Mouse (Mus musculus) ovary, postnatal 14 days (tissue): Measurements from ENCODE around the gene Eva1c.
A peak's percentile ranks its signal among the peaks of the same experiment; 100 is the strongest.
"Not testable (repeated sequence)": the region's sequence is repeated elsewhere in the genome, so short reads cannot be mapped to it uniquely, and the experiment has no call there.

ENCODE experiments used
- DNase-seq: peaks from one replicate; pipeline ENCODE4 v3.0.0; 2022; ENCODE audit warnings: low spot score

The Eva1c gene

DNA sequence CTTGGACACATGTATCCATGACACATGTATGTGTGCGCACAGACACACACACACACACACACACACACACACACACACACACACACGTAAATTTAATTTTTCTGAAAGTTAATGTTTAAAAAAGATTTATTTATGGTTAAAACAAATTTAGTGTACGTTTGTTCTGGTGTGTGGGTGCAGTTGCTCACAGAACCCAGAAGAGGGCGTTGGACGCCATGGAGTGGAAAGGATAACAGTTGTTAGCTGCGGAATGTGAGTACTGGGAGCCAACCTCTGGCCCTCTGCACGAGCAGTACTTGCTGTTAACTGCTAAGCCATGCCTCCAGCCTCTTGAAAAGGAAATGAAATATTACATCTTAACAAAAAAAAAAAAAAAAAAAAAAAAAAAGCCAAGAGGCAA lies at the start of gene Eva1c:
Eva1c (plus strand) TSS at position 263 of the 400 bp plus-strand sequence.
- no peak for DNase-seq

DNA sequence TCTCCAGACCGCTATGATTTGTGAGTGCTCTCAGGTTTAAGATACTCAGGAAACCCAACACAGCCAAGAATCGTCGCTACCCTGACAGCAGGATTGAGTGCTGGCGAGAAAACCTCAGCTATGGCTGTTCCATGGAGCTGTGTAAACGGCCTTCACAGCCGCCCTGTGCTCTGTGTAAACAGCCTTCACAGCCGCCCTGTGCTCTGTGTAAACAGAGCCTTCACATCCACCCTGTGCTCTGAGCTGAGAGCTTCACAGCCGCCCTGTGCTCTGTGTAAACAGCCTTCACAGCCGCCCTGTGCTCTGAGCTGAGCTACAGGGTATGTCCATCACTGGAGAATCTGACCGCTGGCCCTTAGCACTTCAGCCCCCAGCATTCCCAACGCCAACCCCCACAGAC lies 46.7 kb upstream of the Eva1c start:
- no peak for DNase-seq

- DNase-seq: no peak
Observed at GRCm38 (mm10) chr16:90783302-90783701, 43.2 kb upstream of the Eva1c start.

GRCm38 (mm10) chr16:90785257-90785656 lies 41.3 kb upstream of the Eva1c start:
- no peak for DNase-seq

- DNase-seq: no peak
Observed at GRCm38 (mm10) chr16:90788580-90788979, 37.9 kb upstream of the Eva1c start.

DNA sequence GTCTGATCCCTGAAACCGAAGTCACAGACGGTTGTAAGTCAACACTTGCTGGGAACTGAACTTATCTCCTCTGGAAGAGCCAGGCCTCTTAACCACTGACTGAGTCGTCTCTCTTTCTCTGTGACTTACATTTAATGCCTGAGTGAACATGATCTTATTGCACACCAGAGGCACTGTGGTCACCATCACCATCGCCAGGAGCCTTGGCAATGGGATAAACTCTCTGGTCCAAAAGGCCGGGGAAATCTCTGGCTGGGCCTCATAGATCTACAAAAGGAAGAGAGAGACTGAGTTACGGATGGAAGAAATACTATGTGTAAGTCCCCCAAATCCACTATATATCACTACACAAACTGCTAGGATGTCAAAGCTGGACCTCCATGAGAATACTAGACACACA lies 35.6 kb upstream of the Eva1c start:
- DNase-seq: no peak

GRCm38 (mm10) chr16:90792066-90792465 lies 34.5 kb upstream of the Eva1c start:
- DNase-seq: no peak

DNA sequence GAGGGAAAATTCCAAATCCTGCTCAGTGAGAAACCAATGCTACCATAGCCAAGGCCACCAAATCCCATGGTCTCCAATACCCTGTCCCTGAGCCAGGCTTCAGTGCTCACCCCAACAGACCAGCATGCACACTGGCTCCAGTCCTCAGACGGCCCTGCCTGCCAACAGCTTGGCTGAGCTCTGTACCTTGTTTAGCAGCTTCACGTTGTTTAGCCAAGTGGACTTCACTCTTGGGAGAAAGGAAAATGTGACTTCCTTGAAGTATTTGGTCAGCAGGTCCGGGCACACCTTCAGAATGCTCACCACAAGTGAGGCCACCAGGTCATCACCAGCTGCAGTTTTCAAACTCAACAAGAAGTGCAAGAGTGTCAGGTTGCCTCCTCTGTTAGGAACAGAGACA lies 34.0 kb upstream of the Eva1c start:
- DNase-seq: no peak

DNA sequence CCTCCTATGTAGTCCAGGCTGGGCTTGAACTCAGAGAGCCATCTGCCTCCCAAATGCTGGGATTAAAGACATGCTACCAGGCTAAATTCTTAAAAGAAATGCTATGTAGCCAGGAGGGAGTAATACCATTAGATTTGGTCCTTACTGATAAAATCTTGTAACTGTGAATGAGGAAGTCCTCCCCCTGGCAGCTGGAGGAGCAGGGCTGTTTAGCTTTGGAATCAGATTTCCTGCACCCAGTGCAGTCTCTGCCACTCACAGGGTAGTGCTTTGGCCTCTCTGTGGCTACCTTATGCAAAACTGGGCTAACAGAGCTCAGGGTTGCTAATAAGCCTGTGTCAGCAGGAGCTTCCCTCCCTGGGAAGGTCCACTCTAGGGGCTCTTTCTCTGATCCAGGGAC lies 31.8 kb upstream of the Eva1c start:
- no peak for DNase-seq

- no peak for DNase-seq
Observed at GRCm38 (mm10) chr16:90798446-90798845, 28.1 kb upstream of the Eva1c start.

- DNase-seq: no peak
Observed at GRCm38 (mm10) chr16:90798848-90799247, 27.7 kb upstream of the Eva1c start.

DNA sequence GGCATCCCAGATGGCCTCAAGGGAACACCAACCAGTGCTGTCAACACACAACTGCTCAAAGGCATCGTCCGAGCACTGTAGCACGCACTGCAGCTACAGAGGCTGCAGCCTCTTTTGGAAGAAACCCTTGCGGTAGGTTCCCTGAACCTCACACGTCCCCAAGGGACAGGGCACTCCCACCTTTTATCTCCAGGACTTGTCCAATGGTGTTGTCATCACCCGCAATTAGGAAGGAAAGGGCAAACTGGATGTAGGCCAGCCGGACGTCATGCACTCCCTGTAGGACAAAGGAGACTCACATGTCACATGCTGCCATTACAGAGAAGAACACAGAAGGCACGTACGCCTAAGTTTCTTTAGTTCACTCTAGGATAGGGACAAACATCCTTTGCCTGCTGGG lies 26.7 kb upstream of the Eva1c start:
- no peak for DNase-seq

DNA sequence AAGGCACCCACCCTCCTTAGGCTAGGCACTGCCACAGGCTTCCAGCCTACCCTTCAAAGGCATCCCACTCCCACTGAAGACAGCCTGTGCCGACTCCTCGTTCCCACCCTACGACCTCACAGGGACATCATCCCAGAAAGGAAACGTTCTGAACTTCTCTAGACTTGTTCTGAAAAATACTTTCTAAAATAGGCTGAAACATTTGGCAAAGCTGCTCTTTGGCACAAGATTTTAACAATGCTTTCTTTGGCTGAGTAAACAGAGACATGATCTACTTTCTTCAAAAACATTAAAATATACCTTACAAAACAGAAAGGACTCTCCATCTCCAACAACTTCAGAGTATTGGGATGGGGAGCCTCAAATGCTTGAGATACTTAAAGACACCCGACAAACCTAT lies 25.3 kb upstream of the Eva1c start:
- DNase-seq: no peak

DNA sequence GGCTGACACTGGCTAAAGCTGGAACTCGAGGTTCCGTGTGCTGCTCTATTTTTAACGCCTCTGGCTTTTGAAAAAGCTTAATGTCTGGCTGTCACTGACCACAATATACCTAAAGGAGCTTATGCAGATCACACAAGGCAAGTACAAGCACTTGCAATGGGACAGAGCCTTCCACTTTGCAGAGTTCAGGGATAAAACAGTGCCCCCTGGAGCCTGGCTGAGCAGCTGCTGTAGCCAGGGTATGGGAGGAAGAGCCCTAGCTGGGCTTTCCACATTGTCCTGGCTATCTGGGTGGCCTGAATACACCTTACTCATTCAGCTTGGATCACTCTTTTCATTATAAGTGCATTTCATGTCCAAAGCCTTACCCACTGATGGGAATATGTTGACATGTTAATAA lies 24.6 kb upstream of the Eva1c start:
- no peak for DNase-seq

- no peak for DNase-seq
Observed at GRCm38 (mm10) chr16:90804466-90804865, 22.1 kb upstream of the Eva1c start.

DNA sequence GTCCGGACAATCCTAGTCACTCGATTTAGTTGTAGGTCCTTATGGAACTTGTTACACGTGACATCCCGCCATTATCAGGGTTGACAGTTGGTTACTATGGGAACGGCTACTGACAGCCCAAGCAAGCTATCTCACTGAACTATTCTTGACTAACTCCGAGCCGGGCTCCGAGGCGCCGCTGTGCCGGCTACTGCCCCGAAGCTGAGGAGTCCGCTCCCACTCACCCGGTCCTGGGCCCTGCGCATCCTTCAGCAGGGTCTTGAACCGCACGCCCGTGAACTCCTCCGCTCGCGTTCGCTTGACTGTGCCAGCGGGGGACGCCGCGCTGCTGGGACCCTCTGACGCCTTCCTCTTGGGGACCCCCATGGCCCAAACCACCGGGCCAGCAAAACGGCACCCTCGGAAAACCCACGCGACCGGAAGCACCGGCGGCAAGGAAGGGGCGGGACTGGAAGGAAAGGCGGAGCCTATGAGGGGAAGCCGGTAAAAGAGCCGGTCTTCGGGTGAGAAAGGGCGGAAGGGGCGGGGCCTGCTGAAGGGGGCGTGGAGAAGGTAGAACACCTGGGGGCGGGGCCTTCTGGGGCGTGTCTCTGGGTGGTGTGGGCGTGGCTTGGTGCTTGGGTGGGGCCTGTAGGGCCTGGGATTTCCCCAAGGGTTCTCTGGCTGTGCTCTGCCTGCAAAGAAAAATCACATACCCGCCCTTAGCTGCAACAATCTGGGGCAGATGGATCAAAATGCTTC lies 16.4 kb upstream of the Eva1c start, which contains the start of gene Urb1:
Urb1 (minus strand) TSS at position 439 of the 741 bp plus-strand sequence.
- peak; percentile 100 for DNase-seq

DNA sequence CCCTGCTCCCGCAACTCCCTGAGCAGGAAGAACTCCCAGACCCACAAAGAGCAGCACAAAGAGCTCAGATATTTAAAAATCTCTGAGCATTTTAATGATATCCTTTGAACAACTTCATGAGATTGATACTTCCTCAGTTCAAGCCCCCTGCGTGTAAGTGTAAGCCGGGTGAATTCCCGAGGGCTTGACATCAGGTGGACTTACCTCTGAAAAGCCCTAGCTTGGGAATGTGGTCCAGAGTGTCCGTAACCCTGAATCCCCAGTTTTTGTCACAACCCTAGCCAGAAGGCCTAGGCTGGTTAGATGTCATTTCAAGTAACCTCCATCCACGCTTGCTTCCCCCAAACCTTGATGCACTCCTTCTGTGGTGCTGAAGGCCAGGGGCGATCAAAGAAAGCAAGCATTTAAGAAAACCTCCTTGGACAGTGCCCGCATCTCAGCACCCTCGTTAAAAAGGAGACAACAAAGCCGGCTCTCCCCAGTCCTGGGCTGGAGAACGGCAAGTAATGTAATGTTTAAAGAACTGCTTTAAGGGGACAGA lies 15.7 kb upstream of the Eva1c start:
- no peak for DNase-seq

- no peak for DNase-seq
Observed at GRCm38 (mm10) chr16:90812086-90812485, 14.4 kb upstream of the Eva1c start.

DNA sequence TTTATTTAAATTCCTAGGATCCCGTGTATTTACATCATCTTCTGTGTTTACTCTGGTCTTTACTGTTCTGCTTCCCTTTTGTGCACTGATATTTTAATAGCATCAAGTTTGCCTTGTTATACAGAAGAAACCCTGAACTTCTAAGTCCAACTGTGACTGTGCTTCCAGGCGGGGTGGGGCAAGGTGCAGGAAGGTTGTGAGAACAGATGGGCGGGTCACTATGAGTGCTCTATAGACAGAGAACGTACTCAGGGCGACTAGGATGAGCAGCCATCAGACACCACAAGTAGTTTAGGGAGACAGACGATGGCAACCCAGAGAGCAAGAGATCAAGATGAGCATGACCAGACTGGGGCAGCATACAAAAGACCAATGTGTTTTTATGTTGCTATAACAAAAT lies 6.2 kb upstream of the Eva1c start:
- no peak for DNase-seq

GRCm38 (mm10) chr16:90821046-90821697 lies 5.3 kb upstream of the Eva1c start:
- no peak for DNase-seq

- DNase-seq: no peak
Observed at GRCm38 (mm10) chr16:90822284-90822935, 4.1 kb upstream of the Eva1c start.

- peak; percentile 36 for DNase-seq
Observed at GRCm38 (mm10) chr16:90822981-90823380, 3.5 kb upstream of the Eva1c start.

- DNase-seq: not testable (repeated sequence)
Observed at GRCm38 (mm10) chr16:90823986-90824385, 2.5 kb upstream of the Eva1c start.
